Comparison of ENCODE assay signal across 8 mouse cellular contexts in the genomic region with DNA sequence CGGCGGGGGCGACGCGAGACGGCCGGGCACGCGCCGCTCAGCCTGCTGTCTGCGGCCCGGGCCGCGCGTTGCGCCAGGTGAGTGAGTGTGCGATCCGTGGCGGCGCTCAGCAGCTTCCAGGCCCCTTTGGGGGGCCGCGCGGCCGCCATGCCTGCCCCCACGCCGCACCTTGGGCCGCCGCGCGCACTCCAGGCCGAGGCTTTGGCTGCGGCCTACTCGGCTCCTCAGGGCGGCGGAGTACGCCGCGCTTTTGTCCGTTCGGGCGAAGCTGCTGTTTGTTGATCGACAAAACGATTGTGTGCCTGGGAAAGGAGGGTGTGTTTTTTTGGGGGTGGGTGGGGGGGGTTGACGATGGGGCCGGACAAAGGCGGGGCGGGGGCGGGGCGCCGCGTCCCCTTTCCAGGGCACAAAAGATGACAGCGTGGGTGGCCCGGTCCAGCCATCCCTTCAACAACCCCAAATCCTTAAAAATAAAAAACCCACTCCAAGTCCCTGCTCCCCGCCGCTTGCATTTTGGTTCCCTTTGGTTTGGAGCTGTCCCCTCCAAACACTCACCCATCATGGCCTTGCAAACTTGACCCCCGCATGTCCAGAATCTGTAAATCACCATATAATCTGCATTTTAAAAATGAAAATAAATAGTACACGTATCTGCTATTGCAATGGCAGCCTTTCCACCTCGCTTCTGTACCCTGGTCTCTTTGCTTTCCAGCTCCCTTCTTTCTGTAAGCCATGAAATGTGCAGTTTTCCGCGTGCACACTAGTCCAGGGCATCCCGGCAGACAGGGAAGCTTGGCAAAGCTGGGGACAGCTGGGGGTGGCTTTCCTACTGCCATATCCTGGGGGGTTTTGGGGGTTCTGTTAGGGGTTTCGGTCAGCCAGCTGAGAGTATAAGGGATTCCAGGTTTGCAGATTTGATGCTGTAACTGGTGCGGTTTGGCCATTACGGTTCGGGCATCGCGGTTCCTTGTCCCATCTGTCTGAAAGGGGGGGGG. TPM values are rescaled to one million over a fixed set of nuclear protein-coding genes. Genes with fewer than 3 reads are reported as not detected.
DNase-seq lines count a peak whose midpoint lies in the region; ATAC-seq and TF ChIP-seq lines count a peak whose summit lies in the region.

No protein-coding gene starts in this region.

- DNase-seq in cerebellum, adult 9-11 months = peak; percentile 59
- DNase-seq in cerebellum, adult 9-10 months = no peak
- DNase-seq in thymus, adult 2 months = no peak
- DNase-seq in thymus, postnatal 0 days (ENCODE audit: low spot score) = no peak
- peak; percentile 19 for DNase-seq in hindbrain, embryonic 10.5 days (ENCODE audit: low spot score)
- no peak for DNase-seq in liver, embryonic 14.5 days (ENCODE audit: low read depth in 3 of 3, low spot score in 3 of 3)
- no peak for DNase-seq in adrenal gland, adult (ENCODE audit: inconsistent age in 2 of 2, low spot score in 1 of 2)

- TF ChIP-seq POLR2A in thymus, adult 2 months (IDR thresholded peaks at IDR 0.05; ENCODE audit: control insufficient read depth, extremely low read depth, insufficient read depth, low read length, poor library complexity) = no peak; the same call in 1 of the 2 replicates

- no peak for TF ChIP-seq CTCF in thymus, adult 2 months (IDR thresholded peaks at IDR 0.05; ENCODE audit: borderline replicate concordance, control insufficient read depth, extremely low read depth, insufficient read depth, low read length, poor library complexity)
- TF ChIP-seq CTCF in liver, embryonic 14.5 days (IDR thresholded peaks at IDR 0.05; ENCODE audit: low read depth) = no peak

- H3K9me3 ChIP-seq in hindbrain, embryonic 10.5 days = no peaks in the 10 kb centered on the region
- no peaks in the 10 kb centered on the region for H3K9me3 ChIP-seq in liver, embryonic 14.5 days (ENCODE audit: control insufficient read depth, low read length)
- H3K9me3 ChIP-seq in stomach, embryonic 15.5 days = no peaks in the 10 kb centered on the region

- no peak for TF ChIP-seq EP300 in liver, embryonic 14.5 days (IDR thresholded peaks at IDR 0.05; ENCODE audit: low read depth)

- peak; percentile 60 for ATAC-seq in liver, embryonic 14.5 days (ENCODE audit: insufficient read depth)
- peak; percentile 23 for ATAC-seq in stomach, embryonic 15.5 days (ENCODE audit: insufficient read depth, low FRiP score, low read depth)

- peak overlapping the region; percentile 88 for H3K9ac ChIP-seq in liver, embryonic 14.5 days (replicated peaks)
- peak overlapping the region; percentile 91 for H3K9ac ChIP-seq in stomach, embryonic 15.5 days

- peaks cover 4% of the 10 kb centered on the region; the same call in 1 of the 2 replicates for H3K36me3 ChIP-seq in thymus, adult 2 months (ENCODE audit: control insufficient read depth, insufficient read depth, low read length)
- peaks cover 28% of the 10 kb centered on the region for H3K36me3 ChIP-seq in hindbrain, embryonic 10.5 days
- H3K36me3 ChIP-seq in liver, embryonic 14.5 days (replicated peaks; ENCODE audit: control insufficient read depth, insufficient read depth, low read depth) = peaks cover 22% of the 10 kb centered on the region
- peaks cover 8% of the 10 kb centered on the region; the same call in 1 of the 2 replicates for H3K36me3 ChIP-seq in stomach, embryonic 15.5 days

- H3K4me1 ChIP-seq in thymus, adult 2 months (replicated peaks; ENCODE audit: control insufficient read depth, insufficient read depth, low read length) = peaks cover 35% of the 10 kb centered on the region
- peaks cover 47% of the 10 kb centered on the region for H3K4me1 ChIP-seq in hindbrain, embryonic 10.5 days (replicated peaks)
- peaks cover 17 to 28% of the 10 kb centered on the region in 2 experiments for H3K4me1 ChIP-seq in liver, embryonic 14.5 days (replicated peaks; ENCODE audit: control insufficient read depth in 2 of 2, insufficient read depth in 2 of 2, low read length in 1 of 2)
- H3K4me1 ChIP-seq in stomach, embryonic 15.5 days = peaks cover 41% of the 10 kb centered on the region

- 4% methylated on average over 67 of the region's 67 CpGs for WGBS in thymus, adult 2 months
- 3% methylated on average over 67 of the region's 67 CpGs for WGBS in hindbrain, embryonic 10.5 days
- 4% methylated on average over 67 of the region's 67 CpGs for WGBS in liver, embryonic 14.5 days (ENCODE audit: insufficient replicate concordance)
- WGBS in stomach, embryonic 15.5 days = 2% methylated on average over 61 of the region's 67 CpGs

- no peaks in the 10 kb centered on the region for H3K27me3 ChIP-seq in thymus, adult 2 months (ENCODE audit: control insufficient read depth, insufficient read depth, low read length)
- H3K27me3 ChIP-seq in hindbrain, embryonic 10.5 days (ENCODE audit: insufficient read depth, poor library complexity, severe bottlenecking) = no peaks in the 10 kb centered on the region
- no peaks in the 10 kb centered on the region for H3K27me3 ChIP-seq in liver, embryonic 14.5 days (ENCODE audit: control insufficient read depth, insufficient read depth, low read length)
- H3K27me3 ChIP-seq in stomach, embryonic 15.5 days (replicated peaks) = no peaks in the 10 kb centered on the region

- peak overlapping the region; percentile 65 for H3K4me3 ChIP-seq in thymus, adult 2 months (ENCODE audit: control insufficient read depth, insufficient read depth, low read length)
- peak overlapping the region; percentile 88 for H3K4me3 ChIP-seq in hindbrain, embryonic 10.5 days
- H3K4me3 ChIP-seq in liver, embryonic 14.5 days (ENCODE audit: insufficient read depth in 1 of 2, low read depth in 2 of 2, low read length in 2 of 2) = peak overlapping the region; percentile 64 to 77
- H3K4me3 ChIP-seq in stomach, embryonic 15.5 days (replicated peaks) = peak overlapping the region; percentile 93

- H3K27ac ChIP-seq in thymus, adult 2 months (ENCODE audit: control insufficient read depth, insufficient read depth, low read length) = no peak overlapping the region
- peak overlapping the region; percentile 95 for H3K27ac ChIP-seq in hindbrain, embryonic 10.5 days
- peak overlapping the region; percentile 85 for H3K27ac ChIP-seq in liver, embryonic 14.5 days
- H3K27ac ChIP-seq in stomach, embryonic 15.5 days = peak overlapping the region; percentile 98

- H3K4me2 ChIP-seq in liver, embryonic 14.5 days (ENCODE audit: low read depth) = peak overlapping the region; percentile 96
- peak overlapping the region; percentile 76 for H3K4me2 ChIP-seq in stomach, embryonic 15.5 days

RNA-seq across cellular contexts. Expression of a gene that starts 0.6 kb away (rescaled TPM):
- polyA plus RNA-seq in thymus, adult 2 months (2012; rRNA removed) = 94.1 and 117 TPM in 2 replicates
- 25.9 and 28.0 TPM in 2 replicates for polyA plus RNA-seq in thymus, postnatal 0 days (2015; fragmentation: Nextera tagmentation; extraction: Ambion mirVana)
- 51.5 and 65.8 TPM in 2 replicates for polyA plus RNA-seq in hindbrain, embryonic 10.5 days (2016; fragmentation: Nextera tagmentation; extraction: Ambion mirVana)
- 4.2 and 4.6 TPM in 2 replicates for polyA plus RNA-seq in liver, embryonic 14.5 days (2012; rRNA removed)
- polyA plus RNA-seq in liver, embryonic 14.5 days (2014; fragmentation: Nextera tagmentation; extraction: Ambion mirVana) = 4.5 and 6.3 TPM in 2 replicates
- 27.8 and 33.9 TPM in 2 replicates for polyA plus RNA-seq in stomach, embryonic 15.5 days (2015; fragmentation: Nextera tagmentation; extraction: Ambion mirVana)

RNA-seq across cellular contexts. Expression of a gene that starts 23.3 kb away (rescaled TPM):
- 154 and 258 TPM in 2 replicates for polyA plus RNA-seq in thymus, adult 2 months (2012; rRNA removed)
- polyA plus RNA-seq in thymus, postnatal 0 days (2015; fragmentation: Nextera tagmentation; extraction: Ambion mirVana) = 234 and 264 TPM in 2 replicates
- polyA plus RNA-seq in hindbrain, embryonic 10.5 days (2016; fragmentation: Nextera tagmentation; extraction: Ambion mirVana) = 196 and 300 TPM in 2 replicates
- polyA plus RNA-seq in liver, embryonic 14.5 days (2012; rRNA removed) = 72.6 and 86.2 TPM in 2 replicates
- 76.0 and 90.8 TPM in 2 replicates for polyA plus RNA-seq in liver, embryonic 14.5 days (2014; fragmentation: Nextera tagmentation; extraction: Ambion mirVana)
- polyA plus RNA-seq in stomach, embryonic 15.5 days (2015; fragmentation: Nextera tagmentation; extraction: Ambion mirVana) = 103 and 110 TPM in 2 replicates

RNA-seq across cellular contexts. Expression of a gene that starts 26.4 kb away (rescaled TPM):
- polyA plus RNA-seq in thymus, adult 2 months (2012; rRNA removed) = not detected in 2 replicates
- 0.84 and 1.8 TPM in 2 replicates for polyA plus RNA-seq in thymus, postnatal 0 days (2015; fragmentation: Nextera tagmentation; extraction: Ambion mirVana)
- polyA plus RNA-seq in hindbrain, embryonic 10.5 days (2016; fragmentation: Nextera tagmentation; extraction: Ambion mirVana) = not detected in 2 replicates
- not detected in 2 replicates for polyA plus RNA-seq in liver, embryonic 14.5 days (2012; rRNA removed)
- polyA plus RNA-seq in liver, embryonic 14.5 days (2014; fragmentation: Nextera tagmentation; extraction: Ambion mirVana) = not detected in 2 replicates
- polyA plus RNA-seq in stomach, embryonic 15.5 days (2015; fragmentation: Nextera tagmentation; extraction: Ambion mirVana) = not detected in 2 replicates

RNA-seq across cellular contexts. Expression of a gene that starts 33.8 kb away (rescaled TPM):
- 29.3 and 33.0 TPM in 2 replicates for polyA plus RNA-seq in thymus, adult 2 months (2012; rRNA removed)
- 59.5 TPM in 2 replicates for polyA plus RNA-seq in thymus, postnatal 0 days (2015; fragmentation: Nextera tagmentation; extraction: Ambion mirVana)
- polyA plus RNA-seq in hindbrain, embryonic 10.5 days (2016; fragmentation: Nextera tagmentation; extraction: Ambion mirVana) = 50.9 and 61.6 TPM in 2 replicates
- 7.4 and 9.2 TPM in 2 replicates for polyA plus RNA-seq in liver, embryonic 14.5 days (2012; rRNA removed)
- 24.2 and 27.2 TPM in 2 replicates for polyA plus RNA-seq in liver, embryonic 14.5 days (2014; fragmentation: Nextera tagmentation; extraction: Ambion mirVana)
- polyA plus RNA-seq in stomach, embryonic 15.5 days (2015; fragmentation: Nextera tagmentation; extraction: Ambion mirVana) = 90.7 and 93.1 TPM in 2 replicates

RNA-seq across cellular contexts. Expression of a gene that starts 49.9 kb away (rescaled TPM):
- polyA plus RNA-seq in thymus, adult 2 months (2012; rRNA removed) = 21.6 and 23.1 TPM in 2 replicates
- 2.5 and 3.0 TPM in 2 replicates for polyA plus RNA-seq in thymus, postnatal 0 days (2015; fragmentation: Nextera tagmentation; extraction: Ambion mirVana)
- polyA plus RNA-seq in hindbrain, embryonic 10.5 days (2016; fragmentation: Nextera tagmentation; extraction: Ambion mirVana) = 2.4 and 2.6 TPM in 2 replicates
- 4.9 and 6.8 TPM in 2 replicates for polyA plus RNA-seq in liver, embryonic 14.5 days (2012; rRNA removed)
- polyA plus RNA-seq in liver, embryonic 14.5 days (2014; fragmentation: Nextera tagmentation; extraction: Ambion mirVana) = 3.4 and 3.8 TPM in 2 replicates
- polyA plus RNA-seq in stomach, embryonic 15.5 days (2015; fragmentation: Nextera tagmentation; extraction: Ambion mirVana) = 6.6 and 7.8 TPM in 2 replicates

Comparison
In these comparisons a context has a peak if more than half of its experiments do, and no peak if none do; other contexts are left out.
1. DNase-seq: peak in cerebellum, adult 9-11 months (single experiment) and hindbrain, embryonic 10.5 days (single experiment); none in cerebellum, adult 9-10 months (single experiment), thymus, adult 2 months (single experiment), thymus, postnatal 0 days (single experiment), liver, embryonic 14.5 days (0 of 3) and adrenal gland, adult (0 of 2).
2. Peak in every context shown above with its lines, with median percentiles within 50 percentile points of each other: H3K4me3 ChIP-seq.